Mouse (Mus musculus) hindbrain, embryonic 15.5 days (tissue): ENCODE measurements around the gene Aspg. TPM values are rescaled to one million over a fixed set of nuclear protein-coding genes. Genes with fewer than 3 reads are reported as not detected.

Source experiments
- ATAC-seq: fragments of 200-750 bp; cut with Nextera tagmentation; 2 replicates; pipeline ENCODE4 v1.8.0; 2017; ENCODE audit warnings: low read depth, moderate number of reproducible peaks, moderate TSS enrichment; ENCODE audit not compliant: low FRiP score
- H3K27ac ChIP-seq: fragments of 300-500 bp; sonication (generic); replicated peaks from 2 replicates; pipeline ENCODE4 v1.5.1; 2015; ENCODE audit warnings: mild to moderate bottlenecking, inconsistent platforms
- H3K27me3 ChIP-seq: fragments of 300-500 bp; sonication (generic); 2 replicates; pipeline ENCODE4 v1.6.1; 2015; ENCODE audit warnings: control low read depth, inconsistent platforms
- H3K36me3 ChIP-seq: fragments of 300-500 bp; sonication (generic); 2 replicates; pipeline ENCODE4 v1.6.1; 2015; ENCODE audit warnings: control low read depth, inconsistent platforms
- H3K4me1 ChIP-seq: fragments of 300-500 bp; sonication (generic); replicated peaks from 2 replicates; pipeline ENCODE4 v1.6.1; 2015; ENCODE audit warnings: control low read depth, inconsistent platforms
- H3K4me2 ChIP-seq: fragments of 300-500 bp; sonication (generic); 2 replicates; pipeline ENCODE4 v1.6.1; 2015; ENCODE audit warnings: moderate library complexity, mild to moderate bottlenecking, inconsistent platforms
- H3K4me3 ChIP-seq: fragments of 300-500 bp; sonication (generic); 2 replicates; pipeline ENCODE4 v1.5.1; 2015; ENCODE audit warnings: mild to moderate bottlenecking, inconsistent platforms
- H3K9ac ChIP-seq: fragments of 300-500 bp; sonication (generic); 2 replicates; pipeline ENCODE4 v1.6.1; 2015; ENCODE audit warnings: inconsistent platforms
- H3K9me3 ChIP-seq: fragments of 300-500 bp; sonication (generic); 2 replicates; pipeline ENCODE4 v1.6.1; 2016; ENCODE audit warnings: control low read depth, inconsistent platforms
- WGBS: fragments of 180-500 bp; shearing (Covaris S2); methylation state at CpG from one replicate; pipeline ENCODE4 v1.1.7; 2015; 5-methylcytosine and 5-hydroxymethylcytosine counted together
- polyA plus RNA-seq: library from polyadenylated mRNA; unstranded; fragments of >200 nt; fragmentation: Nextera tagmentation; extraction: Ambion mirVana; gene quantifications from 2 replicates; pipeline ENCODE4 v1.2.1, GENCODE M21; 2015

The Aspg gene
- polyA plus RNA-seq, 1 experiment from 2014 or later = 0.86 TPM

GRCm38 (mm10) chr12:112155218-112156051 is 49.0 kb downstream of the Aspg start:
- Histone ChIP-seq H3K27me3 (peaks cover 6% of the 10 kb centered on the region; the same call in 1 of the 2 replicates), H3K27ac (peak overlapping the region; percentile 32; the same call in 1 of the 2 replicates), H3K36me3 (no peaks in the 10 kb centered on the region), H3K9ac (no peak overlapping the region), H3K9me3 (no peaks in the 10 kb centered on the region), H3K4me2 (no peak overlapping the region), H3K4me3 (no peak overlapping the region), H3K4me1 (peaks cover 36% of the 10 kb centered on the region)
- 29% methylated on average over 16 of the region's 16 CpGs for WGBS
- no peak for ATAC-seq

DNA sequence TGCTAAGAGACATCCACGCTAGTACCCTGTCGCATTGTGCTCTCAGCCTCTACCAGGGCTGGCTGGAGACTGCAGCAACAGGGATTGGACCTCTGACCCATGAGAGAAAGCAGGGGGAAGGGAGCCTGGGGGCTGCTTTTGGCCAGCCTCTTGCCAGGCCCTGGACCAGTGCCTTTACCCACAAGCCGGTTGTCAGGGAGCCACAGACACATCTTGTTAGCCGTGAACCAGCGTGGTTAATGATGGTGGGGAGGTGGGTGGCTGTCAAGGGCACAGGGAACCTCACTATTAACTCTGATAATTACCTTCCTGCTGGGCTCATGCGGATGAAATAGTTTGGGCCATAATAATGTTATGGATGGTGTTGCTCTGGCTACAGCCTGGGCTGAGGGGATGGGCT is 50.3 kb downstream of the Aspg start:
- Histone ChIP-seq H3K4me1 (peaks cover 35% of the 10 kb centered on the region), H3K27ac (no peak overlapping the region), H3K9me3 (no peaks in the 10 kb centered on the region), H3K9ac (no peak overlapping the region), H3K4me3 (no peak overlapping the region), H3K27me3 (peaks cover 6% of the 10 kb centered on the region; the same call in 1 of the 2 replicates), H3K36me3 (no peaks in the 10 kb centered on the region), H3K4me2 (no peak overlapping the region)
- ATAC-seq = peak; percentile 7; the same call in 1 of the 2 replicates
- WGBS = 36% methylated on average over 6 of the region's 6 CpGs

DNA sequence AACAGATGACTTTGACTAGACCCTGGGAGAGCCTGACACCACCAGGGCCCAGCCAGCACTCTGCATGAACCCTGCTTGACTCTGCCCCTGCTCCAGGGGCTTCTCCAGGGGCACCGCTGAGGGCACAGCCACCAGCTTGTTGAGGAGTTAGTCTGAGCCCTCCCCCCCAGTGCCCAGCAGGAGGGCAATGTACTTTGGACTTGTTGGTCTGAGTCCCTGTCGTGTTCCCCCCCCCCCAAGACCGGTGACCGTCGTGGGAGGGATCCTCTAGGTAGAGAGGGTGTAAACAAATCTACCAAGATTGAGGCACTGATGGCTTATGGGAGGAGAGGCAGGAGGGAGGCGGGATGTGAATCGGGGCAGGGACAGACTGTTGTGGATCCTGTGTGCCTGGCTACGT is 51.8 kb downstream of the Aspg start:
- H3K9ac ChIP-seq = no peak overlapping the region
- H3K27me3 ChIP-seq = peaks cover 6% of the 10 kb centered on the region; the same call in 1 of the 2 replicates
- H3K36me3 ChIP-seq = no peaks in the 10 kb centered on the region
- H3K4me3 ChIP-seq = no peak overlapping the region
- H3K4me2 ChIP-seq = no peak overlapping the region
- peaks cover 35% of the 10 kb centered on the region for H3K4me1 ChIP-seq
- no peak for ATAC-seq
- 69% methylated on average over 8 of the region's 8 CpGs for WGBS
- no peak overlapping the region for H3K27ac ChIP-seq
- no peaks in the 10 kb centered on the region for H3K9me3 ChIP-seq

- H3K4me2 ChIP-seq = no peak overlapping the region
- H3K36me3 ChIP-seq = no peaks in the 10 kb centered on the region
- peaks cover 36% of the 10 kb centered on the region for H3K4me1 ChIP-seq
- no peak overlapping the region for H3K9ac ChIP-seq
- H3K27ac ChIP-seq = no peak overlapping the region
- H3K9me3 ChIP-seq = no peaks in the 10 kb centered on the region
- no peak for ATAC-seq
- H3K4me3 ChIP-seq = no peak overlapping the region
- peaks cover 1% of the 10 kb centered on the region; the same call in 1 of the 2 replicates for H3K27me3 ChIP-seq
These were observed 52.3 kb downstream of the Aspg start for GRCm38 (mm10) chr12:112158784-112159183.

- H3K4me1 ChIP-seq = peaks cover 26% of the 10 kb centered on the region
- 12% methylated on average over 16 of the region's 16 CpGs for WGBS
- ATAC-seq = no peak
These were observed 57.7 kb downstream of the Aspg start for GRCm38 (mm10) chr12:112163981-112164839.

DNA sequence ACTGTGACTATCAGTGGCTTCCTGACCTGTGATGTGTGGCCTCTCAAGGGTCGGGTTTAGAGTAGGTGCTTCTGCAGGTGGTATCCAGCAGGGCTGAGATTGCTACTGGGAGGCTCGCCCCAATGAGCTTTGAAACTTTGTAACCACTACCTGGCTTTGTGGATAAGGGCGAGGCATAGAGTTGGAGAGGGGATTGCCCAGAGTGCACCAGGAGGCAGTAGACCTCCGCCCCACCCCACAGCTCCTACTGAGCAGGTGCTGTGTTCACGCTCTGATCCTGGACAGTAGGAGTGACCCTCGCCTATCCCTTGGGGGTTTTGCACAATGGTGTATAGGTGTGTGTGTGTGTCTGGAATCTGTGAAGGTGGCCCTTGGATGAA is 58.4 kb downstream of the Aspg start:
- Histone ChIP-seq H3K27me3 (no peaks in the 10 kb centered on the region), H3K4me2 (no peak overlapping the region), H3K36me3 (no peaks in the 10 kb centered on the region), H3K27ac (no peak overlapping the region), H3K9me3 (no peaks in the 10 kb centered on the region), H3K4me3 (no peak overlapping the region), H3K4me1 (peaks cover 32% of the 10 kb centered on the region), H3K9ac (no peak overlapping the region)
- no peak for ATAC-seq
- WGBS = 64% methylated on average over 6 of the region's 6 CpGs

More at GRCm38 (mm10) chr12:112163981-112164839, 57.7 kb downstream of the Aspg start:
- no peak overlapping the region for H3K9ac ChIP-seq
- H3K27ac ChIP-seq = no peak overlapping the region
- no peak overlapping the region for H3K4me3 ChIP-seq
- H3K9me3 ChIP-seq = no peaks in the 10 kb centered on the region
- H3K4me2 ChIP-seq = no peak overlapping the region
- H3K27me3 ChIP-seq = no peaks in the 10 kb centered on the region
- H3K36me3 ChIP-seq = no peaks in the 10 kb centered on the region

GRCm38 (mm10) chr12:112169240-112169639 is 62.8 kb downstream of the Aspg start:
- Histone ChIP-seq H3K9me3 (no peaks in the 10 kb centered on the region), H3K4me1 (peaks cover 46% of the 10 kb centered on the region), H3K4me3 (no peak overlapping the region), H3K9ac (no peak overlapping the region), H3K36me3 (no peaks in the 10 kb centered on the region), H3K27me3 (no peaks in the 10 kb centered on the region), H3K4me2 (no peak overlapping the region), H3K27ac (no peak overlapping the region)
- no peak for ATAC-seq
- 68% methylated on average over 5 of the region's 5 CpGs for WGBS

GRCm38 (mm10) chr12:112170671-112171574 is 64.4 kb downstream of the Aspg start:
- peak overlapping the region; percentile 20; the same call in 1 of the 2 replicates for H3K9ac ChIP-seq
- no peak overlapping the region for H3K4me3 ChIP-seq
- peak overlapping the region; percentile 27 for H3K4me2 ChIP-seq
- peak; percentile 49; the same call in 1 of the 2 replicates for ATAC-seq
- no peaks in the 10 kb centered on the region for H3K9me3 ChIP-seq
- peaks cover 37% of the 10 kb centered on the region for H3K4me1 ChIP-seq
- no peaks in the 10 kb centered on the region for H3K27me3 ChIP-seq
- no peaks in the 10 kb centered on the region for H3K36me3 ChIP-seq
- peak overlapping the region; percentile 73 for H3K27ac ChIP-seq
- 17% methylated on average over 20 of the region's 20 CpGs for WGBS

GRCm38 (mm10) chr12:112171657-112172056 is 65.2 kb downstream of the Aspg start:
- Histone ChIP-seq H3K27ac (peak overlapping the region; percentile 73), H3K9ac (no peak overlapping the region), H3K4me3 (no peak overlapping the region), H3K4me2 (no peak overlapping the region), H3K4me1 (peaks cover 37% of the 10 kb centered on the region), H3K9me3 (no peaks in the 10 kb centered on the region), H3K36me3 (no peaks in the 10 kb centered on the region), H3K27me3 (no peaks in the 10 kb centered on the region)
- 72% methylated on average over 1 of the region's 1 CpGs for WGBS
- ATAC-seq = no peak

GRCm38 (mm10) chr12:112172214-112172613 is 65.7 kb downstream of the Aspg start:
- Histone ChIP-seq H3K9me3 (no peaks in the 10 kb centered on the region), H3K4me2 (no peak overlapping the region), H3K27me3 (no peaks in the 10 kb centered on the region), H3K27ac (no peak overlapping the region), H3K4me1 (peaks cover 36% of the 10 kb centered on the region), H3K36me3 (no peaks in the 10 kb centered on the region), H3K9ac (no peak overlapping the region), H3K4me3 (no peak overlapping the region)
- 69% methylated on average over 8 of the region's 8 CpGs for WGBS
- no peak for ATAC-seq
